Mouse (Mus musculus): ENCODE data around the gene Catsperg1.
"Not testable (repeated sequence)": the region's sequence is repeated elsewhere in the genome, so short reads cannot be mapped to it uniquely, and the experiment has no call there.

The Catsperg1 gene

GRCm38 (mm10) chr7:29213675-29214082 lies at the start of gene Catsperg1:
Catsperg1 (minus strand) TSS chr7:29214035.
- DNase-seq (ENCODE audit: low read depth, low spot score), result peak; percentile 95

DNA sequence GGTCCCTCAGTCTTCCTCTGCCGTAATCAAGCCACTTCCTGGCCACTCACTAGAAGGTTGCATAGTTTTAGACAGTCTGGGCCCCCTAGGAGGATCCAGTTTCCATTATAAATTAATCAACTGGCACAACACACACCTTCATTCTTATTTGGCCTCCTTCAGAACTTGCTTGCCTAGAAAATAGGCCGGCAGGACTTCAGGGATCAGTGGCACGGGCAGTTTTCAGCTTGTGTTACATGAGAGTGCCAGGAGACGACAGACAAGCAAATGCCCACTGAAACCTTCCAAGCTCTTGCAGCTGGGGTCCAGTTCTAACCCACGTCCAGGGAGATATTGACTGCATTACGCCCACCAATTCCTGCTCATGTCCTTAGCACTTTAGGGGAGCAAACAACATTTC lies 48.3 kb upstream of the Catsperg1 start:
- no peak for DNase-seq (ENCODE audit: low read depth, low spot score)

GRCm38 (mm10) chr7:29259781-29260730 lies 46.2 kb upstream of the Catsperg1 start:
- DNase-seq (ENCODE audit: low read depth, low spot score), result no peak

DNA sequence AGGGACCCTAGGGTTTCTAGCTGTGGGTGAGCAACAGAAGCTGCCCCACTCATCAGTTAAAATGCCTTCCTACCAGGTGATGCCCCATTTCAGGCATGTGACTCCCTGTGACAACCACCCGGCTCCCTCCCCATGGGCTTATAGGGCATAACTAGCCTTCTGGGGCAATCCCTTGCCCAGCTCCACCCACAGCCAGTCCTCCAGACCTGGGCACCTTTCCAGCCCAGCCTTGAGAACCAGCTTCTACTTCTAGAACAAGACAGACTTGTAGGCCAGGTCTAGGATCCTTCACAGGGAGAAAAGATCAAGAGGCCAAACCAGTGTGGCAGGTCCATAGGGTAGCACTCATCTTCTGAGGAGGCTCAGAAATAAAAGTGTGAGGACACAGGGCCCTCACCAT lies 43.5 kb upstream of the Catsperg1 start:
- DNase-seq (ENCODE audit: low read depth, low spot score), result no peak

DNA sequence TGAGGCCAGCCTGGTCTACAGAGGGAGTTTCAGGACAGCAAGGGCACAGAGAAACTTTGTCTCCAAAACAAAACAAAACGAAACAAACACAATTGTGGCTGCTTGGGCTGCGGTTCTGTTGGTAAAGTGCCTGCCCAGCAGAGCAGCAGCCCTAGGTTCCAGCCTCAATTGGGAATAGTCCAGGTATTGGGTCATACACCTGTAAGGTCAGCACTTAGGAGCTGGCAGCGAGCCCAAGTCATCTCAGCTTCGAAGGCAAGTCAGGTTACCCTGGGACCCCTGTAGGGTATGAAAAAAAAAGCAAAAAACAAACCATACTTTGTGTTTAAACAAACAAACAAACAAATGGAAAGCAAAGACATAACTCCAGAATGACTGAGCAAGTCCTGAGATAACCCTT lies 42.0 kb upstream of the Catsperg1 start:
- no peak for DNase-seq (ENCODE audit: low read depth, low spot score)

GRCm38 (mm10) chr7:29253842-29254241 lies 40.0 kb upstream of the Catsperg1 start:
- no peak for DNase-seq (ENCODE audit: low read depth, low spot score)

GRCm38 (mm10) chr7:29251166-29251565 lies 37.3 kb upstream of the Catsperg1 start:
- DNase-seq (ENCODE audit: low read depth, low spot score), result no peak

GRCm38 (mm10) chr7:29248261-29248841 lies 34.5 kb upstream of the Catsperg1 start, which contains the start of gene 2200002D01Rik:
2200002D01Rik (minus strand) TSS chr7:29248466.
- DNase-seq (ENCODE audit: low read depth, low spot score), result no peak

GRCm38 (mm10) chr7:29247706-29248105 lies 33.9 kb upstream of the Catsperg1 start:
- no peak for DNase-seq (ENCODE audit: low read depth, low spot score)

DNA sequence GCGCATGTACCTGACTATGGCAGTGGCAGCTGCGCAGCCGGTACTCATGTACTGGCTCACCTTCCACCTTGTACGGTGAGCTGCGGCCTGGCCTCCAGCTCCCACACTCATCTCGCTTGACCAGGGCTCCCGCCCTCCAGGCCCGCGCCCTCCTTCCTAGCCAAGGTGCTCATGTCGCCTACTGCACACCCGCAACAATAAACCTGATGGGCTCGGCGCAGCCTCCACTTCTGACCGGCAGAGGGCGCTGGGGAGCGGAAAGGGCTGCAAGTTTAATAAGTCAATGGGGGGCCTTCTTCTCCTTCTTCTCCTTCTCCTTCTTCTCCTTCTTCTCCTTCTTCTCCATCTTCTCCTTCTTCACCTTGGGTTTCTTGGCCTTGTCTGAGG lies 33.5 kb upstream of the Catsperg1 start:
- DNase-seq (ENCODE audit: low read depth, low spot score), result peak; percentile 75

DNA sequence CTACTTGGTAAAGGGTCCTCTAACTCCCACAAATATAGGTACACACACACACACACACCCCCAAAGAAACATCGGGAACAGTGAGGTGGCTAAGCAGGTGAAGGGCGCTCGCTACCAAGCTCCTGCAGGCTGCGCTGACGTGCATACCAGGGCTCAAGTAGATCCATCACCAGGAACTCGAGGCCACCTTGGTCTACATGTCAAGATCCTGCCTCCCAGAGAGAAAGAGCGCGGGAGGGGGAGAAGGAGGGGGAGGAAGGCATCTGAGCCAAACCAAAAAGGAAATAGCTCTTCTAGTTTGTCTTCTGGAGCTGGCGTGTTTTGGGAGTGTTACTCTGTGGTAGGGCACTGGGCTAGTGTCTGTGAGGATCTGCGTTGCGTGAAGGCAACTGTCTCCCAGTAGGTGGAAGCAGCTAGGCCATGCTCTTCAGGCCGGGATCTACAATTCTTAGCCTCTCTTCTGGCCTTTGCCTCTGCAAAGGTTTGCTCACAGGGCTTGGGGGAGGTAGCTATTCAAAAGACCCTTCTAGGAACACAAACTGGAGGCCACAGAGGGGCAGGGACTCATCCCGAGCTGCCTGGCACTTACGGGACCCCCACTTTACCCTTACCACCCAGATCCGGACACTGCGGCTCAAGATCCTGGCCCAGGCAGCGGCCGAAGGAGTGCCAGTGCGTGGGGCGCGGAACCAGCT lies 32.9 kb upstream of the Catsperg1 start:
- DNase-seq (ENCODE audit: low read depth, low spot score), result no peak

DNA sequence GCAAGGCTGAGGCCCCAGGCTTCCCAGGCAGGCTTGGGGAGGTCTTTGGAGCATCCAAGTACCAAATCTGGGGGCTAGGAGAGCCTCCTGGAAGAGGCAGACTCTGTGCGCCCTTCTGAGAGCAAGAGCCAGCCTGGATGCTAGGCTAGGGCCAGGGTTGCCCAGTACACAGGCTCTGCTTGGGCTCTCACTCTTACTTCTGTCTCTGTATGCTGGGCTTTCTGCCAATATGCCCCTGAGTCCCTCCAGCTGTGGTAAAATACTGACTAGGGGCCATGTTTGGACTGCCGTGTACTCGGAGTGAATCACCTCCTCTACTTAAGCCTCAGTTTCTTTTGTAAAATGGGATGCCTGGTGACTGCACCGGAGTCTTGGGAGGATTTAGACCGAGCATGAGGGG lies 32.2 kb upstream of the Catsperg1 start:
- DNase-seq (ENCODE audit: low read depth, low spot score), result no peak

- no peak for DNase-seq (ENCODE audit: low read depth, low spot score)
Measured at GRCm38 (mm10) chr7:29244732-29245416, 31.0 kb upstream of the Catsperg1 start.

DNA sequence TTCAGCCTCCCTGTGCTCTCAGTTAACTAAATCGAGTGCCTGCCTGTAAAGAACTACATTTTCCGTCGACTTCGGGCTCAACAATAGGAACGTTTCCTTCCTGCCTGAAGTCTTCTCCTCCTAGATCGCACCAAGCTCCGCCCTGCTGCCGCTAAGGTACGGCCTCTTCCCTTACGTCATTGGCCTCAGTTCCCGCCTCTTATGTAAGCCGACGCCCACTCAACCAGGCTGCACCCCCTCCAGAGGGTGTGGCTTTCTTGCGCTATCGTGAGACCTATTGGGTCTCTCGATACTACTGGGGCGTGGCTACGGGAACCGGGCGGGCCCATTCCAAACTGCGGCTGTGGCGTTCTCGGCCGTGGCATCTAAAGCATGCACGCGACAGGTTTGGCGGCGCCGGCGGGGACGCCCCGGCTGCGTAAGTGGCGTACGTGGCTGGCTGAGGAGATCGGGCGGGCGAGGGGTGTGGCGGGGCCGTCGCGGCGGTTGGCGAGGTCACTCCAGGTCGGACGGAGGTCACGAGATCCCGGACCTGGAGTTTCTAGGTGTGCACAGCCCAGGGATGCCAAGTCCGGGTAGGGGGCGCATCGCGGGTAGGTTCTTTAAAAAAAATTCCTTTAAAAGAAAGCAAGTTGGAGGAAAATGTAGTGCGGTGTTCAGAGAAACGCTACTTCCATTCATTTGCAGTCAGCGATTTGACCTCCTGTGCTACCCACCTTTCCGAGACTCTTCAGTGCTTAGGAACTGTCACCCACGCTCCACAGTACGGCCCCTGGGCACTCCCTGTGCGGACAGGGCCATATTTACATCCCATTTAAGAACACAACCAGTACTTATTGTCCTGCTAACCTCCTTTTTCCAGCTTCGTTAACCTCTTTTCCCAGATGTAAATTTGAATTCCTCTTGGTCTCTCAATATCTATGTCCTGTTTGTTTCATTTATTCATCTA lies 24.5 kb upstream of the Catsperg1 start, which contains the start of gene Yif1b:
TSS of gene Yif1b (plus strand) at position 311 of the 949 bp plus-strand sequence.
- peak; percentile 97 for DNase-seq (ENCODE audit: low read depth, low spot score)

- DNase-seq (ENCODE audit: low read depth, low spot score), result not testable (repeated sequence)
Measured at GRCm38 (mm10) chr7:29237596-29237995, 23.8 kb upstream of the Catsperg1 start.

DNA sequence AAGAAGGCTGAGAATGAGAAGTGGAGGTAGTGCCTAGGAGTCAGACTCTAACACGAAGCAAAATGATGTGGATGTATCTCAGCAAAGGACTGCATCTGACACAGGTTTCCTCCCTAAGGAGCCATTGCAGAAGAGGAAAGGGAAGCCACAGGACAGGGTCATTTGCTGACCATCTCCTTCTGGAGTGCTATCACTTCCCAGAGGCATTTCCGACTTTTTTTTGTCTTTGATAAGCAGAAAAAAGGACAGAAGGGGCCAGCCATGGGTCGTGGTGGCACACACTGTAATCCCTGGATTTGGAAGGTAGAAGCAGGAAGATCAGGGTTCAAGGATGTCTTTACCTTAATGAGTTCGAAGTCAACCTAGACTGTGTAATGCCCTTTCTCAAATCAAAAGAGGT lies 22.8 kb upstream of the Catsperg1 start:
- DNase-seq (ENCODE audit: low read depth, low spot score), result no peak

DNA sequence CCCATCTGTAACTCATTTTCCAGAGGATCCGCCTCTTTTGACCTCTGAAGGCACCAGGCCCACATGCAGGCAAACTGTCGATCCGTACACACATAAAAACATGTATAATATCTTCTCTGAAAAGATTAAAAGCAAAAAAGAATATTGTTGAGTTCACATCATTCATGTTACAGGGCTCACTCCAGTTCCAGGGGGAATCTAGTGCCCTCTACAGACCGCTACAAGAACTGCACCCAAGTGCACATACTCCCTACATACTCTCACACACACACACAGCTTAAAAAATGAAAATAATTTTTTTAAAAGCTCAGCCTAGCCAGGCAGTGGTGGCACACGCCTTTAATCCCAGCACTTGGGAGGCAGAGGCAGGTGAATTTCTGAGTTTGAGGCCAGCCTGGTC lies 20.8 kb upstream of the Catsperg1 start:
- no peak for DNase-seq (ENCODE audit: low read depth, low spot score)

GRCm38 (mm10) chr7:29233745-29234144 lies 19.9 kb upstream of the Catsperg1 start:
- no peak for DNase-seq (ENCODE audit: low read depth, low spot score)

DNA sequence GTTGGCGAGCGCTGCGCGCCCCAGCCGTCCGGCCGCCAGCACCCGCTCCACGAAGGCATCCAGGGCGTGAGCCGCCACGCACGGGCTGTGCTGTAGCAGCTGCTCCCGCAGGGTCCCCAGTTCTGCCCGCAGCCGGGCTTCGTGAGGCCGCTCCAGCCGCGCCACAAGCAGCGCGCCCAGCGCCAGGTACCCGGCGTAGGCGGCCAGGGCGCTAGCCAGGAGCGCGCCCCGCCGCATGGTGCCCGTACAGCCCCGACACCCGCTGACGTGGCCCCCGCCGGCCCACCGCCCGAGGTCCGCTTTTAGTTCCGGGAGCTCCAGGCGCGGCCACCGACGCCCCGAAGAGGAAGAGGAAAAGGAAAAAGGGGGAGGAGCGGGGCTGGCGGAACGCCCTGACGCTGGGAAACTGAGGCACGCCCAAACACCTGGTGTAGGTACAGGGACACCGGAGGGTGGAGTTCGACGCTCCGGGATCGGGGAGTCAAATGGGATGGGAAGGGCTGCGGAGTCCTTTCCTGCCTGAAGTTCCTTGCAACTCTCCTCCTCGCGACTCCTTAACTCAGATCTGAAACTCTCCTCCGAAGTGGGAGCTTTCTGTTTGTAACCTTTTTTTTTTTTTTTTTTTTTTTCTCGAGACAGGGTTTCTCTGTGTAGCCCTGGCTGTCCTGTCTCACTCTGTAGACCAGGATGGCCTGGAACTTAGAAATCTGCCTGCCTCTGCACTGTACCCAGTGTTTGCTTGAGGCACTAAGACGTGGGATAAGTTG lies 18.6 kb upstream of the Catsperg1 start, which contains the start of gene Kcnk6:
TSS of gene Kcnk6 (minus strand) at position 269 of the 767 bp plus-strand sequence.
- DNase-seq (ENCODE audit: low read depth, low spot score), result no peak

DNA sequence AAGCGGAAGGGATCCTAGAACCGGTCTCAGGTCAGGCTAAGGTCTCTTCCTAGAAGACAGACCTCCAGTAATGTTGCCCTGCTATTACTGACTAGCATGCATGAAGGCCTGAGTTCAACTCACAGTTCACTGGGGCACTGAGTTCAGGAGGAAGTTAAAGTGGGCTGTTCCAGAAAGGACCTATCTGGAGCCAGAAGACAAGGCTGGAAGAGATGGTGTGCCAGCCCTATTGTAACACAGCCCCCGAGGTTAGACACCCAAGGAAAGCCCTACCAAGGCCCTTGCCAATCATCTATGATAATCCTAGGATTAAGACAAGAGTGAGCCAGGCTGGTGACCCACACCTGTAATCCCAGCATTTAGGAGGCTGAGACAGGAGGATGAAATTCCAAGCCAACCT lies 17.7 kb upstream of the Catsperg1 start:
- DNase-seq (ENCODE audit: low read depth, low spot score), result no peak
